Mouse (Mus musculus) kidney, adult 18-20 months (tissue): ENCODE measurements around the gene Ugt1a9.
A peak's percentile ranks its signal among the peaks of the same experiment; 100 is the strongest.
"Not testable (repeated sequence)": the region's sequence is repeated elsewhere in the genome, so short reads cannot be mapped to it uniquely, and the experiment has no call there.

ENCODE experiments used
- DNase-seq: peaks from one replicate; pipeline ENCODE4 v3.0.0; 2021

The Ugt1a9 gene

DNA sequence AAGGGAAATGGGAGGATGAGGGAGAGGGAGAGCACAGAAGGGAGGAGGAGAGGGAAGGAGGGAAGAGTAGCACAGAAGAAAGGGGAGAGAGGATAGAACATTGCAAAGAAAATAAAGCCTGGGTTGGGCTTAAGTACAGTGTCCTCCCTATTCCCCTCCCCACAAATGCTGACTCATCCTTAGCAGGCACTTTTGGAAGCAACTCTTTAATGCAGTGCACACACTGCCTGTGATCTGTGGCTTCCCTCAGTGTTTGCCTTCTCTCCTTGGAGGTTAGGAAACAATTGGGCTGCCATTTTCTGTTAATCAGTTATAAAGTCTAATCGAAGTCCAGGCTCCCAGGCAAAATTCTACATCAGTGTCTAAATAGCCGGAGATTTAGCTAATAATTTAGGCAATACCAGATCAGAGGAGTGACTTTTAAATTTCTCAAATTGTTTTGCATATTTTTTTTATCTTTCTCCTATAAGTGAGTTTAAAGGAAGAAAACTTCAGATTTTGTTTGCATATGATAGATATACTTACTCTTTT, 38.5 kb downstream of the Ugt1a9 start:
- not testable (repeated sequence) for DNase-seq

GRCm38 (mm10) chr1:88109604-88110003, 39.0 kb downstream of the Ugt1a9 start:
- not testable (repeated sequence) for DNase-seq

- DNase-seq = not testable (repeated sequence)
Measured at GRCm38 (mm10) chr1:88112769-88113168, 42.2 kb downstream of the Ugt1a9 start.

GRCm38 (mm10) chr1:88120550-88120949, 50.0 kb downstream of the Ugt1a9 start:
- not testable (repeated sequence) for DNase-seq

GRCm38 (mm10) chr1:88121521-88121920, 50.9 kb downstream of the Ugt1a9 start:
- peak; percentile 61 for DNase-seq

- not testable (repeated sequence) for DNase-seq
Measured at GRCm38 (mm10) chr1:88125827-88126360, 55.3 kb downstream of the Ugt1a9 start.

GRCm38 (mm10) chr1:88129091-88129490, 58.5 kb downstream of the Ugt1a9 start:
- DNase-seq = not testable (repeated sequence)

- DNase-seq = not testable (repeated sequence)
Measured at GRCm38 (mm10) chr1:88130223-88130622, 59.6 kb downstream of the Ugt1a9 start.

DNA sequence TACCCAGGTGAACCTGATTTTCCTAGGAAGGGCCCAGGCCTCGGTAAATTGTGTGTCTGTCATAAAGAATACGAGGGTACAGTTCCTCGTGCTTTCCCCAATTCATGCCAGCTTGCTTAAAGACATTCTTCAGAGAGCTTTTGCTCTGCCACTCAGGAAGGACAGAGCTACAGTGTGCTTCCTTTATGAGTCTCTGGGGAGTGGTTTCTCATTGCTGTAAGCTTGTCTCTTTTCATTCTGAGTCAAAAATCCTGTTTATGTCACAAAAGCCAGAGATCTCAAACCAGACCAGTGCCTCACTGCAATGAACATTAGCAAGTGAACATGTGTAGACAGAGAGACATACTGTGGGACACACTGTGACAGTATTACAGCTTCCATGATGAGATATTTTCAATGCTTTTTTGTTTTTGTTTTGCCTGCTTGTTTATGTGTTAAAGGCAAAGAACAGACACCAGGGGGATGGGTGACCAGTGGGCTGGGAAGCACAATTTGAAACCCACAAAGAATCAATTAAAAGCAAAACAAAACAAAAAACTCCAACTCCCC, 63.4 kb downstream of the Ugt1a9 start:
- DNase-seq = no peak

- DNase-seq = peak; percentile 42
Measured at GRCm38 (mm10) chr1:88134457-88135011, 63.9 kb downstream of the Ugt1a9 start, which contains the start of gene Ugt1a6a. Gene Ugt1a6a (plus strand): TSS chr1:88134809.

- DNase-seq = not testable (repeated sequence)
Measured at GRCm38 (mm10) chr1:88135229-88135904, 64.8 kb downstream of the Ugt1a9 start.

- DNase-seq = no peak
Measured at GRCm38 (mm10) chr1:88136646-88137045, 66.0 kb downstream of the Ugt1a9 start.

DNA sequence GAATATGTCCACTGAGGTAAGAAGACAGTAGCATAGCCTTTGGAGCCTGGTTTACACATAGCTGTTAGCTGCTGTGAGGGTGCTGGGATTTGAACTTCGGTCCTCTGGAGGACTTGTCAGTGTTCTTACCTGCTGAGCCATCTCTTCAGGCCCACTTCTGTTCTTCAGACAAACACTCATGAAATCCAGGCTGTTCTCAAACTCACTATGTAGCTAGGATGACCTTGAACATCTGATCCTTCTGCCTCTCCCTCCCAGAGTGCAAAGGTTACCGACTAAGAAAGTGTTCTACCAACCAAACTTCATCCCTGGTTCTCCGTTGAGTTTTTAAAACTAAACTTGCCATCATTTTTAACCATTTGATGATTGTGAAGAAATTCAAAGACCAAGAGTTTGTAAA, 66.7 kb downstream of the Ugt1a9 start:
- DNase-seq = no peak

GRCm38 (mm10) chr1:88138145-88138544, 67.5 kb downstream of the Ugt1a9 start:
- DNase-seq = no peak

DNA sequence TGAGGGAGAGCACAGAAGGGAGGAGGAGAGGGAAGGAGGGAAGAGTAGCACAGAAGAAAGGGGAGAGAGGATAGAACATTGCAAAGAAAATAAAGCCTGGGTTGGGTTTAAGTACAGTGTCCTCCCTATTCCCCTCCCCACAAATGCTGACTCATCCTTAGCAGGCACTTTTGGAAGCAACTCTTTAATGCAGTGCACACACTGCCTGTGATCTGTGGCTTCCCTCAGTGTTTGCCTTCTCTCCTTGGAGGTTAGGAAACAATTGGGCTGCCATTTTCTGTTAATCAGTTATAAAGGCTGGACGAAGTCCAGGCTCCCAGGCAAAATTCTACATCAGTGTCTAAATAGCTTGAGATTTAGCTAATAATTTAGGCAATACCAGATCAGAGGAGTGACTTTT, 69.9 kb downstream of the Ugt1a9 start:
- DNase-seq = peak; percentile 64

DNA sequence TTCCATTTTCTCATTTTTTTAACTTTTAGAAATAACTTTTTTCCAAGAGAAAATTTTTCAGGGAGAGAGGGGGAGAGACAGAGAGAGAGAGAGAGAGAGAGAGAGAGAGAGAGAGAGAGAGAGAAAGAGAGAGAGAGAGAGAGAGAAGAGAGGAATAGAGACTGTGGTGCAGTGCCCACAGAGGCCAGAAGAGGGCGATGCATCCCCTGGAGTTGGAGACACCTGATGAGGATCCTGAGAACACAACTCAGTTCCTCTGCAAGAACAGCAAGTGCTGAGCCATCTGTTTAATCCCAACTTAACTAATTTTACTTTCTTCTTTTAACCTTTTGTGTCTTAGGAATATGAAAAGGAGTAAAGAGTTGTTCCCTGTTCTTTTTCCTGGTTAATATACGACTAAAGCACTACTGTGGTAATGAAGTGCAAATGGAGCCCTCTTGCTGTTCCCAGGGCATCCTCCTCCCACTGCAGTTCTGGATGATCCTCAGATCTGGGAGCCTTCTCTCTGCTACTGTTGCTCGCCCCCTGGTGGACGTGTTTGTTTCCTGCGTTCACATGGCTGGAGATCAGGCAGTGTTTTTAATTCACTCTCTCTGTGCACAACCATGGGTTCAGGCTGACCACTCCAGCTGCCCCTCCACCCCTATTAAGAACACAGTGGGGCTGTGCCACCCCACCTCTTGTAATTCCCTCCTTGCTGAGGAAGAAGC, 73.5 kb downstream of the Ugt1a9 start:
- peak; percentile 73 for DNase-seq

DNA sequence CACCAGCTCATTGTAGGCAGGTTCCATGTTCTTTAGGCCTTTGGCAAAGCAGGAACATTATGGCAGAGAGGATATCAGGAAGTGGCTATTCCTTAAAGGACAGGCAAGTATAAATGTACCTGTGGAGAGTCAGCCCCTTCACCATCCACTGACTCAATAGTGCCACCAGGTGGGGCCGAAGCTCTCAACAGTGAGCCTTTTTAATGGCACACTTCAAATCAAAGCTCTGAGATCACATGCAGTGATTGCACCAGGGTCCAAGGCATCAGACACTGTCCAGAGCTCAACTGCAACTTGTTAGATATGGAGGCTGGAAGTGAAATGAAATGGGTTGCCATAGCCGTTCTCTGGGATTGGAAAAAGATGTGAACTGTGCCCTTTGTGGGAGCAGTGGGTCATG, 74.7 kb downstream of the Ugt1a9 start:
- peak; percentile 42 for DNase-seq

GRCm38 (mm10) chr1:88150133-88150532, 79.5 kb downstream of the Ugt1a9 start:
- DNase-seq = not testable (repeated sequence)

DNA sequence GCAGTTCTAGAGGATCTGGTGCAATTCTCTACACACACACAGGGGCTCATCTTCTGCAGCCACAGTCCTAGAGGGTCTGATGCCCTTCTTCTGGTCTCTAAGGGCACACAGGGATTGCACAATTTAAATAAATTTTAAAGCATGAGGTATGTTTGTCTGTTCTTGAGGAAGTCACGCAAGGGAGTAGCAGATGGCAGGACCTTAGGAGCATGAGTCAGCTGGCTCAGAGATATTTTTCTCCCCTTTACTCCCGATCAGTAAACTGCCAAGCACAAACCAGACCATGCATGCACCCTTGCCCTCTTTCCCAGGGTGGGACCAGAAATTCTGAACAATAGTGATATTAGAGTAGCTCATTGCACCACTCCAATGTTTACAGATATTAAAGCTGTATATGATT, 87.8 kb downstream of the Ugt1a9 start:
- DNase-seq = no peak

DNA sequence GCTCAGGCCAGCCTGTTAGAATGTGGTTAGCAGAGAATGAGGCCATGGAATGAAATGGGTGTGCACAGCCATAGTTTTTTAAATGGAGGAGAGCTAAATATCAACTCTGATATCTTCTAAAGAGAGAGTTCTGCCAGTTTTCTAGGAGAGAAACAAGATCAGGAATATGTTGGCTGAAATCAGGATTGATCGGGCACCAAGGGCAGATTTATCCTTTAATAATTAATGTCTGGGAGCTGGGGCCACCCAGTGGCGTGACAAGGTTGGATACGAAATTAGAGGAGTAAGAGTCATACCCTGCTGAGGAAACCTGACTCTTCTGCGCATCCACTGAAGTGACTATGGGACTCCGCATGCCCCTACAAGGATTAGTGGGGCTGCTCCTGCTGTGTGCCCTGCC, 95.1 kb downstream of the Ugt1a9 start, which contains the start of gene Ugt1a5:
Gene Ugt1a5 (plus strand): TSS at position 302 of the 400 bp plus-strand sequence.
- no peak for DNase-seq

DNA sequence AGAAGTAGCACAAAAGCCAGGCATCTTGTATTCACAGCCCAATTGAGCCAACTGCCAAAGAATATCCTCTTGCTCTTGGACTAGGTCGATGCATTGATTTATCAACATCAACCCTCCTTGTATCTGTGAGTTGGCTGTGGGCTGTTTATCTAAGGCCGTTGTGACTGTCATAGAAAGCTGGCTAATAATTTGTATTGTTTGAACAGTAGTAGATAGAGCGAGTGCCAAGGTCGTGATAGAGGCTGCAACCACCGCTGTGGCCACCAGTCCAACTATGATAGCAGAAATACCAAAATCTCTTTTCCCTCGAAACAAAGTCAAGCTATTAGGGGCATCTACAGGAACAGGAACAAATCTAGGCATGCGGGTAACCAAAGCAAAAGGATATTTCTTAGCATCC, 101.6 kb downstream of the Ugt1a9 start:
- not testable (repeated sequence) for DNase-seq

DNA sequence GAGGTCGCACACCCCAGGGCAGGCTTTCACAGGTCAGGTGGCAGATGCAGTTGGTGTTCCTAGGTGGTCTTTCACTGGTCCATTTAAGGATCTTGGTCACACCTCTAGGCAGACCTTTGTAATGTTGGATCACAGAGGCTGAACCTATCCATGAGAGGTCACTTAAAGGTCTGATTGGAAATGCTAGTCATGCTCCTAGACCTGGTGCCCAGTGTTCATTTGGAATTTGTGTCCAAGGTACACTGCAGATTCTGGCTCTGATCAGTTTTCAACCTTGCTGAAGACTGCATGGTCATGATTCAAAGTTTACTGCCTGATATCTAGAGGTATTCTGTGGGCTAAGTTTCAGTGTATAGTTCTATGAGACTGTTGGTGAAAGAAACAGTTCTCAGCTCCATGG, 109.1 kb downstream of the Ugt1a9 start:
- no peak for DNase-seq

GRCm38 (mm10) chr1:88186325-88186935, 115.8 kb downstream of the Ugt1a9 start:
- no peak for DNase-seq
